Mouse (Mus musculus): ENCODE measurements around the gene Arhgef10l. TPM values are rescaled to one million over a fixed set of nuclear protein-coding genes. Genes with fewer than 3 reads are reported as not detected.
A peak's percentile ranks its signal among the peaks of the same experiment; 100 is the strongest.

Gene Arhgef10l
- polyA plus RNA-seq, 1 experiment from 2014 or later: 6.7 TPM

- no peak for ATAC-seq (replicated peaks; ENCODE audit: low FRiP score)
Observed at GRCm38 (mm10) chr4:140707615-140708014, 41.8 kb upstream of the Arhgef10l start.

DNA sequence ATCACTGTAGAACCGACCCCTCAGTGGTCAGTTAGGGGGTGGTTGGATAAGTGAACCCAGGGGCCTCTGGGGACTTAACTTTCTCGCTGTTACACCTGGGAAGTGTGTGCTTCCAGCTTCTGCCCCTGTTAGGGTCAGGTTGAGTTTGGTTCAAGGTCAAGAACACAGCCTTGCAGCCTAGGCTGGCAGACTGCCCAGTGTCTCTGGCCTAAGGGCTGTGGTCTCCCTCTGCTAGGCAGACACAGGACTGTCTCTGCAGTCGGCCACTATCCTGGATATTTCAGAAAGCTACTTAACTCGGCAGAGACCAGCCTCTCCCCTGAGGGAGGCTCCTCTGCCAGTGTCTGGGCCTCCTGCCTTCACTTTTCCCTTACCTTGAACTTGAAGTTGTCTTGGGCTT, 38.4 kb upstream of the Arhgef10l start:
- peaks cover 41% of the 10 kb centered on the region for H3K4me1 ChIP-seq (replicated peaks; ENCODE audit: control insufficient read depth, insufficient read depth, low read length)
- peak overlapping the region; percentile 99 for H3K9ac ChIP-seq (ENCODE audit: low read depth, low read length)
- peak overlapping the region; percentile 98 for H3K4me3 ChIP-seq (ENCODE audit: low read depth, low read length)
- no peak for DNase-seq (ENCODE audit: low spot score)
- peak overlapping the region; percentile 95 for H3K4me2 ChIP-seq
- peak overlapping the region; percentile 10; the same call in 1 of the 2 replicates for H3K27ac ChIP-seq (ENCODE audit: low read depth, low read length)
- no peaks in the 10 kb centered on the region; the same call in 1 of the 2 replicates for H3K27me3 ChIP-seq (replicated peaks; ENCODE audit: control insufficient read depth, insufficient read depth, low read length)
- ATAC-seq (replicated peaks; ENCODE audit: low FRiP score): no peak
- H3K9me3 ChIP-seq (ENCODE audit: control insufficient read depth, low read length): no peaks in the 10 kb centered on the region
- H3K36me3 ChIP-seq (ENCODE audit: control insufficient read depth, insufficient read depth, low read length): peaks cover 35% of the 10 kb centered on the region
- whole genome bisulfite sequencing: 62% methylated on average over 4 of the region's 4 CpGs

More at GRCm38 (mm10) chr4:140707615-140708014, 41.8 kb upstream of the Arhgef10l start:
- Histone ChIP-seq H3K27me3 (replicated peaks; ENCODE audit: control insufficient read depth, insufficient read depth, low read length) (no peaks in the 10 kb centered on the region), H3K9me3 (ENCODE audit: control insufficient read depth, low read length) (no peaks in the 10 kb centered on the region), H3K4me1 (replicated peaks; ENCODE audit: control insufficient read depth, insufficient read depth, low read length) (peaks cover 34% of the 10 kb centered on the region), H3K36me3 (ENCODE audit: control insufficient read depth, insufficient read depth, low read length) (peaks cover 66% of the 10 kb centered on the region), H3K27ac (ENCODE audit: low read depth, low read length) (no peak overlapping the region), H3K9ac (ENCODE audit: low read depth, low read length) (no peak overlapping the region), H3K4me2 (no peak overlapping the region), H3K4me3 (ENCODE audit: low read depth, low read length) (no peak overlapping the region)
- 83% methylated on average over 4 of the region's 4 CpGs for WGBS
- DNase-seq (ENCODE audit: low spot score): no peak

DNA sequence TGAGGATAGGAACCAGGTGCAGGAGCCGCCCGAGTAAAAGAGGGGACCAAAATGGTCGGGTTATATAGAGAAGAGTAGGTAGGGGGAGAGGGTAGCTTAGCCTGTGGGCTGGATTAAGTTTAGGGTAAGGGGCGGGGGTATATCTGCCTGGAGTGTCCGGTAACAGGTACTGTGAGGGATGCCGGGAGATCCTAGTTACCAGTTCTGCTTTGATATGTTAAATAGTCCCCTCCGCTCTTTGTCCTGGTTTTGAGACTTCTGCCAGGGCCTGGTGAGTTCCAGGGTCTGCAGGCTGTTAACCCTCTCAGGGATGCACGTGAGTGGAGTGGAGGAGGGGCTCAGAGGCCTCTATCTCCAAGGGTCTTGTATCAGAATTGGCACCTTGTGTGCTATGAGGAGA, 37.8 kb upstream of the Arhgef10l start:
- peaks cover 44% of the 10 kb centered on the region for H3K4me1 ChIP-seq (replicated peaks; ENCODE audit: control insufficient read depth, insufficient read depth, low read length)
- ATAC-seq (replicated peaks; ENCODE audit: low FRiP score) (no peak), DNase-seq (ENCODE audit: low spot score) (no peak)
- peaks cover 2% of the 10 kb centered on the region for H3K27me3 ChIP-seq (replicated peaks; ENCODE audit: control insufficient read depth, insufficient read depth, low read length)
- peak overlapping the region; percentile 95 for H3K4me2 ChIP-seq
- peak overlapping the region; percentile 100; the same call in 1 of the 2 replicates for H3K27ac ChIP-seq (ENCODE audit: low read depth, low read length)
- 18% methylated on average over 8 of the region's 8 CpGs for WGBS
- peak overlapping the region; percentile 99 for H3K9ac ChIP-seq (ENCODE audit: low read depth, low read length)
- H3K9me3 ChIP-seq (ENCODE audit: control insufficient read depth, low read length): no peaks in the 10 kb centered on the region
- H3K36me3 ChIP-seq (ENCODE audit: control insufficient read depth, insufficient read depth, low read length): peaks cover 31% of the 10 kb centered on the region
- peak overlapping the region; percentile 98 for H3K4me3 ChIP-seq (ENCODE audit: low read depth, low read length)

DNA sequence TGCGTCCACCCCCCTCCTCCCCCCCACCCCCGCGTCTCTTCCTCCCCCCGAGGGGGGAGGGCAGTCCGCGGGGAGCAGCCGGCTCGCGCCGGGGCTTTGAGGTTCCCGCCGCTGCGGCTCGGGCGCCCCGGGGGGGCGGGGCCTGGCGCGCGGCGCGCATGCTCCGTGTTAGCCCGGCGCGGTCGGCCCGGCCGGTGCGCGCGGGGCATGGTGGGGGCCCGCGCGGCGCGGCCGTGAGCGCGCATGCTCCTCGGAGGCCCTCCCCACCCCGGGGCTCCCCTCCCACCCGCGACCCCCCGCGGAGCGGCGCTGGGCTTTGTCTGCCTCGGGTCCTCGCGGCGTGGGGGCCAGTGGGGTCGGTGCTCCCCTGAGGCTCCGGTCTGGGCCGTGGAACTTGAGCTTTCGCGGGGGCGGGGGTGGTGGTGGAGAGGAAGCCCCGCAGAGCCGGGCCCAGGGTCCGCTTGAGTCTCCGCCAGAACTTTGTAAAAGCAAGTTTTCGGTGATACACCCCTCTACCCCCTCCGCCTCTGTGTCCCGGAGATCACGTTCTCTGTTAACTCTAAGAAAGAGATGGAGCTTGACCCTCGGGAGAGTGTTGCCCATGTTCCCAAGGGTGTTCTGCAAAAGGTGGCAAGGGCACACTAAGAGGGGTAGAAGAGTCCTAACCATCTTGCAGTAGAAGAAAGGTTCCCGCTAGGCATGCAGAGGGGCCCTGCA, 37.0 kb upstream of the Arhgef10l start:
- H3K9me3 ChIP-seq (ENCODE audit: control insufficient read depth, low read length): no peaks in the 10 kb centered on the region
- peak; percentile 84 for DNase-seq (ENCODE audit: low spot score)
- H3K27me3 ChIP-seq (replicated peaks; ENCODE audit: control insufficient read depth, insufficient read depth, low read length): peaks cover 3% of the 10 kb centered on the region
- under 1% methylated on average over 45 of the region's 68 CpGs for whole genome bisulfite sequencing
- peak overlapping the region; percentile 99 for H3K9ac ChIP-seq (ENCODE audit: low read depth, low read length)
- H3K27ac ChIP-seq (ENCODE audit: low read depth, low read length): peak overlapping the region; percentile 100
- ATAC-seq (replicated peaks; ENCODE audit: low FRiP score): peak; percentile 78
- peak overlapping the region; percentile 98 for H3K4me3 ChIP-seq (ENCODE audit: low read depth, low read length)
- peaks cover 39% of the 10 kb centered on the region for H3K4me1 ChIP-seq (replicated peaks; ENCODE audit: control insufficient read depth, insufficient read depth, low read length)
- peaks cover 23% of the 10 kb centered on the region for H3K36me3 ChIP-seq (ENCODE audit: control insufficient read depth, insufficient read depth, low read length)
- peak overlapping the region; percentile 95 for H3K4me2 ChIP-seq

- Histone ChIP-seq H3K9me3 (ENCODE audit: control insufficient read depth, low read length) (no peaks in the 10 kb centered on the region), H3K4me1 (replicated peaks; ENCODE audit: control insufficient read depth, insufficient read depth, low read length) (peaks cover 36% of the 10 kb centered on the region), H3K4me2 (peak overlapping the region; percentile 95), H3K36me3 (ENCODE audit: control insufficient read depth, insufficient read depth, low read length) (peaks cover 22% of the 10 kb centered on the region), H3K9ac (ENCODE audit: low read depth, low read length) (peak overlapping the region; percentile 99), H3K27ac (ENCODE audit: low read depth, low read length) (peak overlapping the region; percentile 100), H3K4me3 (ENCODE audit: low read depth, low read length) (peak overlapping the region; percentile 98), H3K27me3 (replicated peaks; ENCODE audit: control insufficient read depth, insufficient read depth, low read length) (peaks cover 3% of the 10 kb centered on the region)
- peak; percentile 15; the same call in 1 of the 2 replicates for ATAC-seq (replicated peaks; ENCODE audit: low FRiP score)
- under 1% methylated on average over 77 of the region's 107 CpGs for WGBS
- DNase-seq (ENCODE audit: low spot score): peak; percentile 72
Observed at GRCm38 (mm10) chr4:140701716-140702561, 36.1 kb upstream of the Arhgef10l start.

GRCm38 (mm10) chr4:140701049-140701715, 35.4 kb upstream of the Arhgef10l start:
- Histone ChIP-seq H3K9me3 (ENCODE audit: control insufficient read depth, low read length) (no peaks in the 10 kb centered on the region), H3K4me1 (replicated peaks; ENCODE audit: control insufficient read depth, insufficient read depth, low read length) (peaks cover 42% of the 10 kb centered on the region)

GRCm38 (mm10) chr4:140700269-140701018, 34.6 kb upstream of the Arhgef10l start, which contains the start of gene Rcc2:
Gene Rcc2 (plus strand): TSS chr4:140700541.
- ATAC-seq (replicated peaks; ENCODE audit: low FRiP score): no peak
- Histone ChIP-seq H3K36me3 (ENCODE audit: control insufficient read depth, insufficient read depth, low read length) (peaks cover 8% of the 10 kb centered on the region), H3K4me2 (peak within 1 kb of the TSS; percentile 95), H3K27me3 (replicated peaks; ENCODE audit: control insufficient read depth, insufficient read depth, low read length) (peaks cover 3% of the 10 kb centered on the region), H3K9ac (ENCODE audit: low read depth, low read length) (peak within 1 kb of the TSS; percentile 99), H3K4me1 (replicated peaks; ENCODE audit: control insufficient read depth, insufficient read depth, low read length) (peaks cover 50% of the 10 kb centered on the region), H3K27ac (ENCODE audit: low read depth, low read length) (peak within 1 kb of the TSS; percentile 100), H3K4me3 (ENCODE audit: low read depth, low read length) (peak within 1 kb of the TSS; percentile 98), H3K9me3 (ENCODE audit: control insufficient read depth, low read length) (no peaks in the 10 kb centered on the region)
- no peak for DNase-seq (ENCODE audit: low spot score)
- 8% methylated on average over 20 of the region's 20 CpGs for WGBS

More at GRCm38 (mm10) chr4:140701049-140701715, 35.4 kb upstream of the Arhgef10l start:
- peak overlapping the region; percentile 100 for H3K27ac ChIP-seq (ENCODE audit: low read depth, low read length)
- peak overlapping the region; percentile 99 for H3K9ac ChIP-seq (ENCODE audit: low read depth, low read length)
- under 1% methylated on average over 60 of the region's 61 CpGs for WGBS
- peak overlapping the region; percentile 95 for H3K4me2 ChIP-seq
- H3K27me3 ChIP-seq (replicated peaks; ENCODE audit: control insufficient read depth, insufficient read depth, low read length): peaks cover 3% of the 10 kb centered on the region
- H3K4me3 ChIP-seq (ENCODE audit: low read depth, low read length): peak overlapping the region; percentile 98
- DNase-seq (ENCODE audit: low spot score) (peak; percentile 84), ATAC-seq (replicated peaks; ENCODE audit: low FRiP score) (peak; percentile 67)
- H3K36me3 ChIP-seq (ENCODE audit: control insufficient read depth, insufficient read depth, low read length): peaks cover 15% of the 10 kb centered on the region

All from liver, embryonic 11.5 days (tissue).